Mouse (Mus musculus) frontal cortex, postnatal 10 days (tissue): Measurements from ENCODE around the gene 2410004P03Rik.
"Not testable (repeated sequence)": the region's sequence is repeated elsewhere in the genome, so short reads cannot be mapped to it uniquely, and the experiment has no call there.

Experiments used
- DNase-seq, 2 experiments: peaks; one replicate each; pipeline ENCODE4 v3.0.0; 2022; ENCODE audit warnings: low spot score in 2 of 2, mixed read lengths in 1 of 2

Gene 2410004P03Rik

DNA sequence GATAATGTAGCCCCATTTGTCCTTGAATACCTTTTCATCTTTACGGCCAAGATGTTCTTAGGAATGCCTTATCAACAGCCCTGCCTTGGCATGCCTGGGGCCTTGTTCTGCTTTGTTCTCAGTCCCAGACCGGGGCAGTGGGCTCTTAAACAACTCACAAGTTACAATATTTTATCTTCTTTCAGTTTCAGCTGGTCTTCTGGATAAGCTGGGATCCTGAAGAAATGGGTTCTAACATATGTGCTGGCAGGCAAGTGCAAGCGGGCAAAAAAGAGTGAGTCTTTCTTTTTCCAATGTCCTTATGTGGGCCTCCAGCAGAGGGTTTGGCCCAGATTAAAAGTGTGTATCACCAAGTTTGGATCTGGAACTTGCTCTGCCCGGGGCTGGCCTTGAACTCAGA is 9.6 kb upstream of the 2410004P03Rik start:
- not testable (repeated sequence) for DNase-seq

DNA sequence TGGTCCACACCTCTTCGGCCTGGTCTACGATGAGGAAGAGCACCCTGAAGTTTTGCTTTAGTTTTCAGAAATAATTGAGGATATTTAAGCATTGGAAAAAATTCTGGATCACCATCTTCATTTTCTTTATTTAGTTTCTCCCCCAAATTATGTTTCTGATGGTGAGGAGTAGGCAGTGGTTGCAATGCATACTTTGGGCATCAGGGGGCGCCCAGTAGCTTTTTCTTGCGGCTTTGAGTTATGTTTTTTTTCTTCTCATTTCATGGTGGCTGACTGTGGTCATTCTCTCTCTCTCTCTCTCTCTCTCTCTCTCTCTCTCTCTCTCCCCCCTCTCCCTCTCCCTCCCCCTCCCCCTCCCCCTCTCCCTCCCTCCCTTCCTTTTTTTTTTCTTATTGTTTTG is 6.9 kb upstream of the 2410004P03Rik start:
- peak in 1 of 2 experiments; percentile 59 for DNase-seq

DNA sequence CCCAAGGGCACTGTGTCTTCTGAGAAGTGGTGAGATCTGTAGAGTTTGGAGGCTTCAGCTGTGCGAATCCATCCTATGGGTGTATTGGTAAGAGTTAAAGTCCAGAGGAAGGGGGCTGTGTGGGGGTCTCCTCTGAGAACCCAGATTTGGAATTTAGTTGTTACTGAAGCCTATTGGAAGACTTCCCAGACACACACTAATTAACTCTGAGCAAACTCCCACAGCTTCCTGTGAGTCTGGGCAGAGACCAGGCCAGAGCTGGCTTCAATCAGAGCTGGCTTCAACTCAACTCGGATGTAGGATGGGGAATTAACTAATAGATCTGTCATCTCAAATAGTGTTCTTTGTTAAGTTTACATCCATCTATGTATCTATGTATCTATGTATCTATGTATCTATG is 4.2 kb upstream of the 2410004P03Rik start:
- DNase-seq = no peak

DNA sequence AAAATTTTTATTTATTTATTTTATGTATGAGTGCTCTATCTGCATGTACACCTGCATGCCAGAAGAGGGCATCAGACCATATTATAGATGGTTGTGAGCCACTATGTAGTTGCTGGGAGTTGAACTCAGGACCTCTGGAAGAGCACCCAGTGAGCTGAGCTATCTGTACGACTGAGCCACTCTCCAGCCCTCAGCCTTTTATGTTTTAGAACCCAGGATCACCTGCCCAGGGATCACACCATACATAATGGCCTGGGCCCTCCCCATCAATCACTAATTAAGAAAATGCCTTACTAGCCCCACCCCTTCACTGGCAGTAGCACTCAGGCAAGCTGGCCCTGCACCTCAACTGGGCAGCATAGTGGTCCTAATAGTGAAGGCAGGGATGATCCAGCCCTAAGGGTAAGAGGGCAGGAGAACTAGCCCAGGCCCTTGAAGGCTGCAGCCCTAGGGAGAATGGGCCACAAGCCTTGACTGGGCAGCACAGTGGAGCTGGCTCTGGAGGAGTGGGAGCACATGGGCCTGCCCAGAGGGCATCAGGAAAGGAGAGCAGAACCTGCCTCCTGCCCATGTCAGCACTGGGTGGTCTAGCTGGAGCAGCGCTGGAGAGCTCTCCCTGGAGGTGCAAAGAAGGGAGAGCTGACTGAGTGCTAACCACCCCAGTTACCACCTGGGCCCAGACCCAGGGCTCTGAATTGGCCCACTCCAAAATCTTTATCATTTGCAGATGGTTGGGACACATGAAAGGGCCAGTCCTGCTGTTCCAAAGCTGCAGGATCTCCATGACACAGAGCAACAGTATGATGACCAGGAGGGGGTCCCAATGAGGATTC is 756 bp upstream of the 2410004P03Rik start:
- DNase-seq = no peak

DNA sequence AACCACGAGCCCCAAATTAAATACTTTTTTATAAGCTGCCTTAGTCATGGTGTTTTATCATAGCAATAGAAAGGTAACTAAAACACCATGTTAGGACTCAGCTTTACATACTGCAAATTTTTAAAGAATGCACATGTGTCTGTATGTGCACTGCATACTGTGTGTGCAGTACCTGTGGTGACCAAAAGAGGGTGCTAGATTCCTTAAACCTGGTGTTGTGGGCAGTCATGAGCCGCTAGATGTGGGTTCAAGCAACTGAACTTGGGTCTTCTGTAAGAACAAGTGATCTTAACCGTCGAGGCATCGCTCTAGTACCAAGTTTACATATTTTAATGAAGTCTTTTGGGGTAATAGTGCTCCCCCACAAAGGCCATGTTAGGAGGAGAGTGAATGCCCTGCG is 2.1 kb downstream of the 2410004P03Rik start:
- no peak for DNase-seq

DNA sequence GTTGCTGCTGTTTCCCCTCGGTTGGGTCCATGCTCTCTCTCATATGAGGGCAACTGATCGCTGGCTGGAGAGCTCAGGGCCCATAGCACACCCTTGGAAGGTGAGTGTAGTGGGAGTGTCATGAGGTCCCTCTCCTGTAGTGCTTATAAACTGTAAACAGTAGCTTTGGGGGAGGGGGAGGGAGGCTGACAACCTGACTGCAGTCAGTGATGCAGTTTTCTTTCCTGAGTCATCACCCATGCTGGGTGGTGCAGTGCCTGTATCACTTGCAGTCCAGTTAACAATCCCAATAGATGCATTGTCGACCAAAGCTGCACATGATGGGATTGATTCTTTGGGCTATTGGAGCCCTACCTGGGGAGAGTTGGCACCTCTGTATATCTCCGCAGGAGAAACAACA is 10.3 kb downstream of the 2410004P03Rik start:
- no peak for DNase-seq

DNA sequence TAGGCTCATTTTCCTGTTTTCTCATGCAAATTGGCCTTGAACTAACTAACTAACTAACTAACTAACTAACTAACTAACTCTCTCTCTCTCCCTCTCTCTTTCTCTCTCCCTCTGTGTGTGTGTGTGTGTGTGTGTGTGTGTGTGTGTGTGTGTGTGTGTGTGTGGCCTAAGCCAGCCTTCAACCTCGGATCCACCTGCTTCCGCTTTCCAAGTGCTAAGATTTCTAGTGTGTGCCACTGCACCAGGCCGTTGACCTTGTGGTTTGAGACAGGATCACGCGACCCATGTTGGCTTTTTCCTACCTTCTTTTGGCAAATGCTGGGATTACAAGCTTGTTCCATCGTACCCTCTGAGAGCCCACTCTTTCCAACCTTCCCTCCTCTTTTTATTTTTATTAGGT is 10.9 kb downstream of the 2410004P03Rik start:
- no peak for DNase-seq

DNA sequence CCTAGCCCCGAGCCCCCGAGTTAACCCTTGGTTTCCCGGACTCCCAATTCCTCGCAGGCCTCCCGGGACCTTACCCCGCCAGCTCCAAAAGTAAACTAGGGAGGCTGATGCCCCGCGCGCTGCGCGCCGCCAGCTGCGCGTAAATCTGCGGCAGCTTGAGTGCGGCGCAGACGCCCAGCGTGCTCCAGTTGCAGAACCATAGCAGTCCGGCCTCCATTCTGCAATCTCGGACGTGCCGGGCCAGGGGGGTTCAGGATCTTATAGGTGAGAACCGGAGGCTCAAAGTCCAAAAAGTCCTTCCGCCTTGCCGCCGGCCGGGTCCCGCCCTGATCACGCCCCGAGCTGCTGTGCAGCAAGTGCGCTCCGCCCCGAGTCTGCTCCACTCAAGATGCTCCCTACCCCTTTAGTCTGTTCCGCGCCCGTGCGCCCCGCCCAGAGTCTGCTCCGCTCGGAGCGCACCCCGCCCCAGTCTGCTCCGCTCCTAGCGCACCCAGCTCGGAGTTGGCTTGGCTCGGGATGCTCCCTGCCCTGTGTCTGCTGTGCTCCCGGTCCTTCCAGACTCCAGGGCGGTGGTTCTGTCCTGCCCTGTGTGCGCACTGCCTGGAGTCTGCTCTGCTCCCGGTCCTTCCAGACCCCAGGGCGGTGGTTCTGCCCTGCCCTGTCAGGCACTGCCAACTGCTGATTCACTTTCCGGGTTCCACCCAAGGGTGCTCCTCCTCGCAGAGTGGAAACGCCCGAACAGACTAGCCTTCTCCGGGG is 11.6 kb downstream of the 2410004P03Rik start, which contains the start of gene Pqlc3:
Gene Pqlc3, minus strand, starts transcription at position 670 of the 759 bp plus-strand sequence.
- peak; percentile 36 to 65 for DNase-seq

DNA sequence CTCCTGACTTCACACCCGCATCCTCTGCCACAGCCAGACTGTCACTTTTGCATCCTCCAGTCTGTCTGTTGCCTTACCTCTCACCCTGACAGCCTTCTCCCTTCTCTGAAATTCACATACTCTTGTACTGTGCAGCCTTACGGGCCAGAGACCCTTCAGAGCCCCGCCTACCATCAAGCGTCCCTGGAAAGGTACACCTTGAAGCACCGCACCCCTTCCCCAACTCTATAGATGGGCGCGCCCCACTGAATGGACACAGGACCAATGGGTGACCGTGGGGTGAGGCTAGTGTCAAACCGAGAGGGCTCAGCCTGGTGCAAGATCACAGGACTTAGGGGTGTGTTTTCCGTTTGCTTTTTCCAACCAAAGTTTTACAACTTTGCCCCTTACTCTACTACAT is 12.4 kb downstream of the 2410004P03Rik start:
- DNase-seq = no peak

DNA sequence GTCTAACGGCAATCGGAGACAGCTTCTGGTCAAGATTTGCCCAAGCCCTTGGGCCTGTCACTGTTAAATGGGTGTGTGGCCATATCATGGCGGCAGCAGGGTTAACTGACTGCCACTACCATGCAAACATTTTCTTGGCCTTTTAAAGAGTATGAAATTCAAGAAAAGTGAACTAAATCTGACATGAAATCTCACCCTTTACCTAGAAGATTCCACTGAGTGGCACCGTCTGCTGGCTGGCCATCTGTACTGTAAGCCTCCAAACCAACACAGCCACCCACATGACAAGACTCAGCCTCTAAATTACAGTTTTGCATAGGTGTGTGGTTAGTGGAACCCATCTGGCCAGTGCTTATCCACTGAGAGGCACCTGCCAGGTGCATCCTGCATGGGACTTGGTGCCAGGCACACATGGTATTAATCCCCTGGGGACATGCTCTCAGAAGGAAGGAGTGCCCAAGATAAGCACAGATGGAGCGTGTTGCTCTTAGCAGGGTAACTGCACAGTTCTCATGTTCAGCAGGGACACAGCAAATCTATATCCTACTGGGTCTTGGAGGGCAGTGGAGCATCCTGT is 14.6 kb downstream of the 2410004P03Rik start:
- no peak for DNase-seq

DNA sequence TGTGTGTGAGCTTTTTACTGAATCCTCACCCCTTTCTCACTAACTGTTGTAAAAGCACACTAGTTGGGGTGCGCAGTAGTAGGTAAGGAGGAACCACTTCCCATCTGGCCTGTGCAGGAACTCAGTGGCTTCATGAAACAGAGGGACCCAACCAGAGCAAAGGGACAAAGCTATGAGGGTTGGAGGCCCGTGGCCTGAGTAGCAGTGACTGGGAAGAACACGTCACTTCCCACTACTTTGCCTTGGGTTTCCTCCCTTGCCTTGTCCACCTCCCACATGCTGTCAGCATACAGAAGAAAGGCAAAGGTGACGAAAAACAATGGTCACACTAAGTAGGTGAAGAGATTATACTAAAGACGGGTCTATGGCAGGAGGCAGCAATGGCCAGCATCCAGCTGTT is 15.2 kb downstream of the 2410004P03Rik start:
- DNase-seq = no peak

DNA sequence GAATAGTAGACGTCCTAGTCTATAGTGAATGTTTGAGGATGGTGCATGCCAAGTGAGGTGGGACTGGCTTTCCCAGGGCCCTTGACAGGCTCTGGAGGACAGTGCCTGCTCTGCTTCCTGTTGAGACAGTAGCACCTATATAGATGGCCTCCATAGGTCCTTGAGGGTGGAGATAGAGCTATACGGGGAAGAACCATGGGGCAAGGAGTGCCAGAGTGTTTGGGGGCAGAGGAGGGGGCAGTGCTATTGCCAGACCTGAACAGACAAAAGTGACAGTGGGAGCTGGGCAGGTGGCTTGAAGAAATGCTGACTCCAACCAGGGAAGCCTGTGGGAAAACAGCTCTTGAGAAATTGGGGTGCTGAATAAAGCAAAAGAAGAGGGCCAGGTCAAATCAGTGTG is 17.2 kb downstream of the 2410004P03Rik start:
- DNase-seq = no peak

DNA sequence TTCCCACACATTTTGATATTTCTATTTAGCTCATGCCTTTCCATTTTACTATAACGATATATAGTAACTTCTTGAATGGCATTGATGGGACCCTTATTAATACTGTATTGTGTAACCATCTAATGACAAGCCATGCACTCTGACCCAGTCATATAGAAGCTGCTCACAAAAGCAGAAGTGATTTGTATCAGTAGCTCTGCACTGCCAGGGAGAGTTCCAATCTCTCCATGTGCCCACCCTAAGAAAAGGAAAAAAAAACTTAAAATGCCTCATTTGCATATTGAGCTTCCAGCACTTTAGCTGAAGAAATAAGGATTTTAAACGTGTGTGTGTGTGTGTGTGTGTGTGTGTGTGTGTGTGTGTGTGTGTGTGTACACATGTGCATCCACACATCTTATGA is 19.2 kb downstream of the 2410004P03Rik start:
- no peak for DNase-seq

DNA sequence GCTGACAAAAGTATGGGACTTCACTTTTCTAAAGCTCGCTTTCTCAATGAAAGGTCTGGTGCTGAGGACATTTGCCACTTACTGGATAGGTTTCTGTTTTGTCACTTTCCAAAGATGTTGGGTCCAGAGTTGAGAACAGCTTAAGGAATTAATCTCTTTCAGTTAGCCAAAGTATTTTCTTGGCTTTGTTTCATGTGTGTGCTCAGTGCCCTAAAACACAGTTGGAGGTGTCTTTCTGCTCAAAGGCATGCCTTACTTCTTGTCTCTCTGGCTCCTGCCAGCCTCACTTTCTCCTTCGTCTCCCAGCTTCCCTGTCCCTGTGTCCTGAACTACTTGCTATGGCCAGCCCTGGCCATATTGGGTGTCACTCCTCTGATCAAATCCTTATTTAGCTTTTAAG is 20.2 kb downstream of the 2410004P03Rik start:
- no peak for DNase-seq

DNA sequence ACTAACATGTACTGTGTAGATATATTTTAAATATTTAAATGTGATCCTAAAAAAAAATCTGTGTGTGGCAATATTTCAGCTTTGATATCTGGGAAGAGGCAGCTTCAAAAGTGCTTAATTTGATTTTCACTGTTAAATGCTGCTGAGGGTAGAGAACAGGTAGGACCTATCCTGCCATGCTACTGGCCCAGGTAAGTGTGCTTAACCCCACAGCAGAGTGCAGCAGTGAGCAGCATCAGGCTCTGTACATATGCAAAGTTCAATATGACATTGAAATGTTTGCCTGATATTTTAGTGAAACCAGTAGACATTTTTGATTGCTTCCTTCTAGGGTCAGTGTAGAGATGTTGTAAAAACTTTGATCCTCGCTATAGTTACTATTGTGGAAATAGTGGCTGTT is 25.7 kb downstream of the 2410004P03Rik start:
- DNase-seq = no peak

DNA sequence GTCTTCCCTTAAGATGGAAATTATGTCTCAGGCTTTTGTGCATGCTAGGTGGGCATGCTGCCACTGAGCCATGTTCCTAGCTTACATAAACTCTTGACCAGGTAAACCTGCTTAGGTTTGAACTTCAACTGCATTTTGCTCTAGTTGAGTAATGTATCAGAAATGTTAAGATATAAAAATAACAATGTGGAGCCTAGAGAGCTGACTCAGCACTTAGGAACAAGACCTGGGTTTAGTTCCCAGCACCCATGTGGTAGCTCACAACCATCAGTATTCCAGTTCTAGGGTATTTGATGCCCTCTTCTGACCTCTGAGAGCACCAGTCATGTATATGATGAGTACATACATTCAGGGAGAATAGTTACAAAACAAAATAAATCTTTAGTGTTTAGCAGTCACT is 34.4 kb downstream of the 2410004P03Rik start:
- DNase-seq = no peak

DNA sequence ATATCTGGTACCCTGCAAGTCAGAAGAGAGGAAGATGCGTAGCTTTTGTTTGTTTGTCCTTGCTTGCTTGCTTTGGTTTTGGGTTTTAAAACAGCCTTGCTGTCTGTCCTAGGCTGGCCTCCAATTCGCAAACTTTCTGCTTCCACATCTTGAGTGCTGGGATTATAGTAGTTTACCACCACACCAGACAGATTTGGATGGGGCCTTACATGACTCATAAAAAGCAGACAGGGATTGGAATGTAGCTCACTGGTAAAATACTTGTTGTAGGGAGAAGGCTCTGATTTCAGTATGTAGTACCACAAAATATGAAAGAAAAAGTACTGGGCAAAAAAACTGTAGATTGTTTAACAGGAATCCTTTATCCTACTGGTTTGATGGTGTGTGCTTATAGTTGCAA is 44.7 kb downstream of the 2410004P03Rik start:
- no peak for DNase-seq

DNA sequence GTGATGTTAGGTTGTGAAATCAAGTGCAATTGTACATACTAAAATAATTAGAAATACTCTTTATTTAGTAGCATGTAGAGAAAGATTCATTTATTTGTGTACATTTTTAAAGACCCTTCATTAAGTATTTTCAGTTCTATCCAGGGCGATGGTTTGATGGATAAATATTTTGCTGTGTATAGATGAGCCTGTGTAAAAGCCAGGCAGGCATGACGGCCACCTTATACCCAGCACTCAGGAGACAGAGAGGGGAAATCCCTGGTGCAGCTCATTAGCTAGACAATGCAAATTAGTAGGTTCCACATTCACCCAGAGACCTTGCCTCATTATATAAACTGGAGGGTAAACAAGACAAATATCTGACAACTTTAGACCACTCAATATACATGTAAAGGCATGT is 48.2 kb downstream of the 2410004P03Rik start:
- DNase-seq = no peak

DNA sequence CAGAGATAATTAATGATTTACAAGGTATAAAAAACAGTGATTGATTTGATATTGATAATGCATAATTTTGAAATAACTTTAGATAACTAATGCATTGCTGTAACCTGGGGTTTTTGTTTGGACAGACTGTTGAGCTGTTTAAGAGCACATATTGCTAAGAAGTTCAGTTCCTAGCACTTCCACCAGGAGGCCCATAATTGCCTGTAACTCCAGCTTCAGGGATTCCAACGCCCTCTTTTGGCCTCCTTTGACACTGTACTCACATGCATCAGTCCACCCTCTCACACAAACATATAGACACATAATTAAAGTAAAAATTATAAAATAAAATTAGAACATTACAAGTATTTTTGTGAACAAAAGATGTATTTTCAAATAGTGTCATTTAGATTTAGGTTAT is 52.7 kb downstream of the 2410004P03Rik start:
- DNase-seq = no peak
